Mouse (Mus musculus) hindlimb bud, embryonic 11.5 days (tissue): Measurements from ENCODE around the gene Gpr161.

Experiments used
- DNase-seq: peaks from one replicate; pipeline ENCODE4 v3.0.0-alpha.2; 2012; ENCODE audit warnings: low read depth, low spot score; ENCODE audit errors: extremely low spot score

The Gpr161 gene

GRCm38 (mm10) chr1:165295489-165295888, at the start of gene Gpr161:
Gene Gpr161, plus strand, starts transcription at chr1:165295789.
- no peak for DNase-seq

GRCm38 (mm10) chr1:165246587-165246986, 49.0 kb upstream of the Gpr161 start:
- DNase-seq = no peak

- DNase-seq = no peak
Measured at GRCm38 (mm10) chr1:165247085-165247484, 48.5 kb upstream of the Gpr161 start.

- no peak for DNase-seq
Measured at GRCm38 (mm10) chr1:165247788-165248187, 47.8 kb upstream of the Gpr161 start.

- DNase-seq = no peak
Measured at GRCm38 (mm10) chr1:165248842-165249241, 46.7 kb upstream of the Gpr161 start.

GRCm38 (mm10) chr1:165250546-165250945, 45.0 kb upstream of the Gpr161 start:
- DNase-seq = no peak

- DNase-seq = peak; percentile 71
Measured at GRCm38 (mm10) chr1:165252027-165252671, 43.4 kb upstream of the Gpr161 start.

GRCm38 (mm10) chr1:165274946-165275345, 20.6 kb upstream of the Gpr161 start:
- DNase-seq = no peak

- DNase-seq = no peak
Measured at GRCm38 (mm10) chr1:165280741-165281140, 14.8 kb upstream of the Gpr161 start.

GRCm38 (mm10) chr1:165281351-165282221, 14.0 kb upstream of the Gpr161 start:
- peak; percentile 44 for DNase-seq

GRCm38 (mm10) chr1:165282222-165282966, 13.2 kb upstream of the Gpr161 start:
- DNase-seq = no peak

- DNase-seq = no peak
Measured at GRCm38 (mm10) chr1:165282967-165283345, 12.6 kb upstream of the Gpr161 start.

- DNase-seq = no peak
Measured at GRCm38 (mm10) chr1:165284096-165284495, 11.5 kb upstream of the Gpr161 start.

GRCm38 (mm10) chr1:165288165-165288564, 7.4 kb upstream of the Gpr161 start:
- no peak for DNase-seq

- no peak for DNase-seq
Measured at GRCm38 (mm10) chr1:165289831-165290230, 5.8 kb upstream of the Gpr161 start.

- DNase-seq = no peak
Measured at GRCm38 (mm10) chr1:165291606-165292005, 4.0 kb upstream of the Gpr161 start.

GRCm38 (mm10) chr1:165301108-165301507, 5.5 kb downstream of the Gpr161 start:
- no peak for DNase-seq

- DNase-seq = no peak
Measured at GRCm38 (mm10) chr1:165301567-165301966, 6.0 kb downstream of the Gpr161 start.

- DNase-seq = no peak
Measured at GRCm38 (mm10) chr1:165302455-165303208, 7.0 kb downstream of the Gpr161 start.

- no peak for DNase-seq
Measured at GRCm38 (mm10) chr1:165303209-165303608, 7.6 kb downstream of the Gpr161 start.

GRCm38 (mm10) chr1:165304341-165304740, 8.8 kb downstream of the Gpr161 start:
- no peak for DNase-seq
